Mouse (Mus musculus): ENCODE measurements around the gene Rsg1. TPM values are rescaled to one million over a fixed set of nuclear protein-coding genes. Genes with fewer than 3 reads are reported as not detected.

The Rsg1 gene
- polyA plus RNA-seq, 1 experiment from 2014 or later: 5.5 TPM

- WGBS: 81% methylated on average over 11 of the region's 11 CpGs
- peaks cover 48% of the 10 kb centered on the region for H3K4me1 ChIP-seq (ENCODE audit: control insufficient read depth, insufficient read depth, low read length)
Observed at GRCm38 (mm10) chr4:141249383-141249782, 35.6 kb downstream of the Rsg1 start.

GRCm38 (mm10) chr4:141251071-141251470 is 37.3 kb downstream of the Rsg1 start:
- H3K9me3 ChIP-seq (replicated peaks; ENCODE audit: control insufficient read depth, low read length): no peaks in the 10 kb centered on the region
- no peak for ATAC-seq (ENCODE audit: insufficient read depth, low FRiP score)
- H3K4me1 ChIP-seq (ENCODE audit: control insufficient read depth, insufficient read depth, low read length): peaks cover 40% of the 10 kb centered on the region
- H3K36me3 ChIP-seq (ENCODE audit: control insufficient read depth, insufficient read depth, low read length): peaks cover 8% of the 10 kb centered on the region
- no peak overlapping the region for H3K4me2 ChIP-seq (ENCODE audit: low read depth, low read length)
- no peak overlapping the region for H3K9ac ChIP-seq (ENCODE audit: low read length)
- H3K27me3 ChIP-seq (ENCODE audit: control insufficient read depth, insufficient read depth, low read length): 0 out of 2 replicates have a peak, but pooled peaks cover 2% of the 10 kb centered on the region
- WGBS: 78% methylated on average over 8 of the region's 8 CpGs
- no peak overlapping the region for H3K4me3 ChIP-seq (replicated peaks; ENCODE audit: low read length)
- H3K27ac ChIP-seq (ENCODE audit: low read length): no peak overlapping the region

More at GRCm38 (mm10) chr4:141249383-141249782, 35.6 kb downstream of the Rsg1 start:
- no peak overlapping the region for H3K27ac ChIP-seq (ENCODE audit: low read length)
- peaks cover 8% of the 10 kb centered on the region for H3K36me3 ChIP-seq (ENCODE audit: control insufficient read depth, insufficient read depth, low read length)
- ATAC-seq (ENCODE audit: insufficient read depth, low FRiP score): no peak
- no peak overlapping the region for H3K4me2 ChIP-seq (ENCODE audit: low read depth, low read length)
- H3K9ac ChIP-seq (ENCODE audit: low read length): peak overlapping the region; percentile 16; the same call in 1 of the 2 replicates
- H3K4me3 ChIP-seq (replicated peaks; ENCODE audit: low read length): no peak overlapping the region
- H3K9me3 ChIP-seq (replicated peaks; ENCODE audit: control insufficient read depth, low read length): no peaks in the 10 kb centered on the region
- H3K27me3 ChIP-seq (ENCODE audit: control insufficient read depth, insufficient read depth, low read length): 0 out of 2 replicates have a peak, but pooled peaks cover 2% of the 10 kb centered on the region

GRCm38 (mm10) chr4:141252641-141253040 is 38.9 kb downstream of the Rsg1 start:
- Histone ChIP-seq H3K27me3 (ENCODE audit: control insufficient read depth, insufficient read depth, low read length) (0 out of 2 replicates have a peak, but pooled peaks cover 2% of the 10 kb centered on the region), H3K4me3 (replicated peaks; ENCODE audit: low read length) (no peak overlapping the region), H3K9ac (ENCODE audit: low read length) (no peak overlapping the region), H3K27ac (ENCODE audit: low read length) (no peak overlapping the region), H3K9me3 (replicated peaks; ENCODE audit: control insufficient read depth, low read length) (no peaks in the 10 kb centered on the region), H3K4me1 (ENCODE audit: control insufficient read depth, insufficient read depth, low read length) (peaks cover 24% of the 10 kb centered on the region), H3K36me3 (ENCODE audit: control insufficient read depth, insufficient read depth, low read length) (peaks cover 13% of the 10 kb centered on the region), H3K4me2 (ENCODE audit: low read depth, low read length) (no peak overlapping the region)
- 66% methylated on average over 2 of the region's 2 CpGs for WGBS
- no peak for ATAC-seq (ENCODE audit: insufficient read depth, low FRiP score)

GRCm38 (mm10) chr4:141254234-141254633 is 40.5 kb downstream of the Rsg1 start:
- peak overlapping the region; percentile 55; the same call in 1 of the 2 replicates for H3K27ac ChIP-seq (ENCODE audit: low read length)
- H3K4me1 ChIP-seq (ENCODE audit: control insufficient read depth, insufficient read depth, low read length): peaks cover 15% of the 10 kb centered on the region; the same call in 1 of the 2 replicates
- peak overlapping the region; percentile 9; the same call in 1 of the 2 replicates for H3K9ac ChIP-seq (ENCODE audit: low read length)
- H3K9me3 ChIP-seq (replicated peaks; ENCODE audit: control insufficient read depth, low read length): no peaks in the 10 kb centered on the region
- H3K4me2 ChIP-seq (ENCODE audit: low read depth, low read length): no peak overlapping the region
- 51% methylated on average over 16 of the region's 16 CpGs for WGBS
- peak; percentile 48; the same call in 1 of the 2 replicates for ATAC-seq (ENCODE audit: insufficient read depth, low FRiP score)
- H3K36me3 ChIP-seq (ENCODE audit: control insufficient read depth, insufficient read depth, low read length): peaks cover 13% of the 10 kb centered on the region
- H3K27me3 ChIP-seq (ENCODE audit: control insufficient read depth, insufficient read depth, low read length): no peaks in the 10 kb centered on the region
- no peak overlapping the region for H3K4me3 ChIP-seq (replicated peaks; ENCODE audit: low read length)

GRCm38 (mm10) chr4:141257440-141257839 is 43.7 kb downstream of the Rsg1 start:
- ATAC-seq (ENCODE audit: insufficient read depth, low FRiP score): no peak
- Histone ChIP-seq H3K9ac (ENCODE audit: low read length) (no peak overlapping the region), H3K4me3 (replicated peaks; ENCODE audit: low read length) (no peak overlapping the region), H3K9me3 (replicated peaks; ENCODE audit: control insufficient read depth, low read length) (no peaks in the 10 kb centered on the region), H3K4me1 (ENCODE audit: control insufficient read depth, insufficient read depth, low read length) (peaks cover 29% of the 10 kb centered on the region; the same call in 1 of the 2 replicates), H3K4me2 (ENCODE audit: low read depth, low read length) (no peak overlapping the region), H3K27ac (ENCODE audit: low read length) (no peak overlapping the region), H3K27me3 (ENCODE audit: control insufficient read depth, insufficient read depth, low read length) (no peaks in the 10 kb centered on the region), H3K36me3 (ENCODE audit: control insufficient read depth, insufficient read depth, low read length) (peaks cover 5% of the 10 kb centered on the region; the same call in 1 of the 2 replicates)
- 67% methylated on average over 5 of the region's 5 CpGs for WGBS

GRCm38 (mm10) chr4:141259413-141259812 is 45.7 kb downstream of the Rsg1 start:
- no peak for ATAC-seq (ENCODE audit: insufficient read depth, low FRiP score)
- 73% methylated on average over 12 of the region's 12 CpGs for WGBS
- Histone ChIP-seq H3K4me2 (ENCODE audit: low read depth, low read length) (peak overlapping the region; percentile 47), H3K9ac (ENCODE audit: low read length) (0 out of 2 replicates have a peak overlapping the region, but pooled peaks have one; percentile 6), H3K9me3 (replicated peaks; ENCODE audit: control insufficient read depth, low read length) (no peaks in the 10 kb centered on the region), H3K36me3 (ENCODE audit: control insufficient read depth, insufficient read depth, low read length) (peaks cover 5% of the 10 kb centered on the region; the same call in 1 of the 2 replicates), H3K27me3 (ENCODE audit: control insufficient read depth, insufficient read depth, low read length) (no peaks in the 10 kb centered on the region), H3K27ac (ENCODE audit: low read length) (0 out of 2 replicates have a peak overlapping the region, but pooled peaks have one; percentile 47), H3K4me3 (replicated peaks; ENCODE audit: low read length) (no peak overlapping the region), H3K4me1 (ENCODE audit: control insufficient read depth, insufficient read depth, low read length) (peaks cover 22% of the 10 kb centered on the region; the same call in 1 of the 2 replicates)

- peak overlapping the region; percentile 69 for H3K27ac ChIP-seq (ENCODE audit: low read length)
- peaks cover 5% of the 10 kb centered on the region; the same call in 1 of the 2 replicates for H3K36me3 ChIP-seq (ENCODE audit: control insufficient read depth, insufficient read depth, low read length)
- 31% methylated on average over 16 of the region's 16 CpGs for WGBS
Observed at GRCm38 (mm10) chr4:141260007-141260723, 46.4 kb downstream of the Rsg1 start.

GRCm38 (mm10) chr4:141262906-141263637 is 49.3 kb downstream of the Rsg1 start:
- Histone ChIP-seq H3K36me3 (ENCODE audit: control insufficient read depth, insufficient read depth, low read length) (no peaks in the 10 kb centered on the region), H3K9me3 (replicated peaks; ENCODE audit: control insufficient read depth, low read length) (no peaks in the 10 kb centered on the region; the same call in 1 of the 2 replicates), H3K9ac (ENCODE audit: low read length) (no peak overlapping the region), H3K27me3 (ENCODE audit: control insufficient read depth, insufficient read depth, low read length) (no peaks in the 10 kb centered on the region), H3K4me3 (replicated peaks; ENCODE audit: low read length) (no peak overlapping the region), H3K27ac (ENCODE audit: low read length) (no peak overlapping the region), H3K4me1 (ENCODE audit: control insufficient read depth, insufficient read depth, low read length) (peaks cover 14% of the 10 kb centered on the region; the same call in 1 of the 2 replicates), H3K4me2 (ENCODE audit: low read depth, low read length) (no peak overlapping the region)
- WGBS: 75% methylated on average over 10 of the region's 10 CpGs
- ATAC-seq (ENCODE audit: insufficient read depth, low FRiP score): no peak

More at GRCm38 (mm10) chr4:141260007-141260723, 46.4 kb downstream of the Rsg1 start:
- no peaks in the 10 kb centered on the region for H3K27me3 ChIP-seq (ENCODE audit: control insufficient read depth, insufficient read depth, low read length)
- ATAC-seq (ENCODE audit: insufficient read depth, low FRiP score): peak; percentile 86
- H3K9ac ChIP-seq (ENCODE audit: low read length): peak overlapping the region; percentile 36; the same call in 1 of the 2 replicates
- H3K4me3 ChIP-seq (replicated peaks; ENCODE audit: low read length): peak overlapping the region; percentile 18
- H3K9me3 ChIP-seq (replicated peaks; ENCODE audit: control insufficient read depth, low read length): no peaks in the 10 kb centered on the region
- H3K4me2 ChIP-seq (ENCODE audit: low read depth, low read length): peak overlapping the region; percentile 47
- peaks cover 17% of the 10 kb centered on the region; the same call in 1 of the 2 replicates for H3K4me1 ChIP-seq (ENCODE audit: control insufficient read depth, insufficient read depth, low read length)

Measured in stomach, embryonic 16.5 days (tissue).